17 mouse cellular contexts compared by ENCODE assay signal in genomic region chr11:93623605-93624004, GRCm38 (mm10).
"Had no signal": no experiment of that assay in that cellular context is flagged by ENCODE, and none has a peak within 500 bp of the region (broad histone marks: within the 10 kb centered on the region; RNA-seq: fewer than 3 reads in every experiment).

No protein-coding gene starts in this region.

- ATAC-seq: hindbrain, embryonic 16.5 days; inflammation-experienced regulatory T-cells, adult 6 months; intestine, embryonic 15.5 days; intestine, postnatal 0 days; liver, postnatal 0 days had no signal

- DNase-seq: gastrocnemius, postnatal 10 days; gastrocnemius, postnatal 25 days; heart, adult 18-20 months; heart, postnatal 10 days; heart, postnatal 4 days; kidney, adult 18-20 months; kidney, adult 8-10 months; kidney, postnatal 10 days; kidney, postnatal 25 days; kidney, postnatal 4 days; liver; liver, embryonic 13.5 days; liver, postnatal 0 days had no signal
